Mouse (Mus musculus) midbrain, embryonic 16.5 days (tissue): ENCODE measurements around the gene Sertad1. TPM values are rescaled to one million over a fixed set of nuclear protein-coding genes. Genes with fewer than 3 reads are reported as not detected.

Experiments used
- ATAC-seq: fragments of 200-750 bp; cut with Nextera tagmentation; 2 replicates; pipeline ENCODE4 v1.8.0; 2017; ENCODE audit warnings: moderate TSS enrichment
- H3K27ac ChIP-seq: fragments of 300-500 bp; sonication (generic); 2 replicates; pipeline ENCODE4 v1.5.1; 2014; ENCODE audit warnings: mild to moderate bottlenecking, low read length, mixed read lengths
- H3K27me3 ChIP-seq: fragments of 300-500 bp; sonication (generic); 2 replicates; pipeline ENCODE4 v1.6.1; 2014; ENCODE audit warnings: low read depth, low read length, mixed read lengths; ENCODE audit not compliant: control insufficient read depth, insufficient read depth
- H3K36me3 ChIP-seq: fragments of 300-500 bp; sonication (generic); 2 replicates; pipeline ENCODE4 v1.6.1; 2014; ENCODE audit warnings: mild to moderate bottlenecking, low read length, moderate library complexity, mixed read lengths; ENCODE audit not compliant: control insufficient read depth, insufficient read depth
- H3K4me1 ChIP-seq: fragments of 300-500 bp; sonication (generic); 2 replicates; pipeline ENCODE4 v1.6.1; 2014; ENCODE audit warnings: mild to moderate bottlenecking, low read length, mixed read lengths; ENCODE audit not compliant: control insufficient read depth, insufficient read depth
- H3K4me2 ChIP-seq: fragments of 300-500 bp; sonication (generic); 2 replicates; pipeline ENCODE4 v1.6.1; 2014; ENCODE audit warnings: mild to moderate bottlenecking, low read length, mixed read lengths
- H3K4me3 ChIP-seq: fragments of 300-500 bp; sonication (generic); 2 replicates; pipeline ENCODE4 v1.5.1; 2014; ENCODE audit warnings: low read depth, mild to moderate bottlenecking, low read length, moderate library complexity, mixed read lengths
- H3K9ac ChIP-seq: fragments of 300-500 bp; sonication (generic); 2 replicates; pipeline ENCODE4 v1.6.1; 2014; ENCODE audit warnings: low read depth, low read length, mixed read lengths
- H3K9me3 ChIP-seq: fragments of 300-500 bp; sonication (generic); replicated peaks from 2 replicates; pipeline ENCODE4 v1.6.1; 2014; ENCODE audit warnings: mild to moderate bottlenecking, low read length, mixed read lengths; ENCODE audit not compliant: control insufficient read depth, poor library complexity, severe bottlenecking
- WGBS: fragments of 180-500 bp; shearing (Covaris S2); extraction: QIAGEN DNeasy Blood & Tissue Kit; methylation state at CpG from one replicate; pipeline ENCODE4 v1.1.7; 2014; 5-methylcytosine and 5-hydroxymethylcytosine counted together
- polyA plus RNA-seq: library from polyadenylated mRNA; unstranded; fragments of >200 nt; fragmentation: Nextera tagmentation; extraction: Ambion mirVana; gene quantifications from 2 replicates; pipeline ENCODE4 v1.2.1, GENCODE M21; 2015

The Sertad1 gene
- polyA plus RNA-seq, 1 experiment from 2014 or later, result 9.2 TPM

DNA sequence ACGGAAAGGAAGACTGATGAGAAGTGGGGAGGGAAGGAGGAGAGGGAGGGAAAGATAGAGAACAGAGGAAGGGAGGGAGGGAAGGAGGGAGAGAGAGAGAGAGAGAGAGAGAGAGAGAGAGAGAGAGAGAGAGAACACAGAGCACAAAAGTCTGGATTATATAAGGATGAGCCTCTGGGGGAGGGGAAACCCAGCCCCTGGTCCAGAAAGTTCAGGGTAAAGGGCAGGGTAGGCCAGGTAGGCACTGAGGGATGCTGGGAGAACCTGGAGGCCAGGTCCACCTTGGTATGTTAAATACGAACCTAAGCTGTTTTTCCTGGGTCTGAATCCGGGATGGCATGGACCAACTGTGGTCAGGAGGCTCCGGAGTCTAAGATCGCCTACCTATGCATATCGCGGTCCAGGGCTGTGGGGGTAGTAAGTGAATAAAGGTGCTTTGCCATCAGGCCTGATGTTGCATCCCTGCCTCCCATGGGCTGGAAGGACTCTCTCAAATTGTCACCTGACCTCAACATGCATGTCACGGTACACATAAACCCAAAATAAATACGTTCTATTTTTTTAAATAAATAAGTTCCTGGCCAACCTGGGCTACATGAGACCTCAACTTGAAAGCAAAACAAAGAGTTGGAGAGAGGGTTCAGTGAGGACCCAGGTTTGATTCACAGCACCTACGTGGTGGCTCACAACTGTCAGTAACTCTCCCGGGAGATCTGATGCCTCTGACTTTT is 15.2 kb upstream of the Sertad1 start:
- Histone ChIP-seq H3K4me1 (peaks cover 6% of the 10 kb centered on the region; the same call in 1 of the 2 replicates), H3K27ac (no peak overlapping the region), H3K9ac (no peak overlapping the region), H3K9me3 (no peaks in the 10 kb centered on the region), H3K27me3 (no peaks in the 10 kb centered on the region), H3K4me3 (no peak overlapping the region), H3K36me3 (no peaks in the 10 kb centered on the region), H3K4me2 (no peak overlapping the region)
- 94% methylated on average over 11 of the region's 11 CpGs for WGBS
- ATAC-seq, result no peak

DNA sequence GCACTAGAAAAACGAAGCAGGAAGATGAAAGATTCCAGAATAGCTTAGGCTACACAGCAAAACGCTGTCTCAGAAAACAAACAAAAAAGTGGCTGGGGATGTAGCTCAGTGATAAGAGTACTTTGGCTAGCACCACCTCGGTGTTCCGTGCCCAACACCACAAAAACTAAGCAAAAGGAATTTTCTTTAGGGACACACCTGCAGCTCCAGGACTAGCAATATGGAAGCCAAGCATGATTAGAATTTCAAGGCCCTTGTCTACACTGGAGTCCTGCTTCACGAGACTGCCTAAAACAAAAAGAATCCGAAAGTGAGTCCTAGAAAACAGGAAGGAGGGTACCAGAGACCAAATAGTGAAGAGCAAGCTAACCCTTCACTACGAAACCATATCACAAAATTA is 14.1 kb upstream of the Sertad1 start:
- Histone ChIP-seq H3K9ac (no peak overlapping the region), H3K36me3 (no peaks in the 10 kb centered on the region), H3K4me3 (no peak overlapping the region), H3K4me2 (peak overlapping the region; percentile 80), H3K9me3 (no peaks in the 10 kb centered on the region), H3K27me3 (no peaks in the 10 kb centered on the region), H3K27ac (peak overlapping the region; percentile 29; the same call in 1 of the 2 replicates), H3K4me1 (peaks cover 6% of the 10 kb centered on the region; the same call in 1 of the 2 replicates)
- 45% methylated on average over 7 of the region's 7 CpGs for WGBS
- no peak for ATAC-seq

DNA sequence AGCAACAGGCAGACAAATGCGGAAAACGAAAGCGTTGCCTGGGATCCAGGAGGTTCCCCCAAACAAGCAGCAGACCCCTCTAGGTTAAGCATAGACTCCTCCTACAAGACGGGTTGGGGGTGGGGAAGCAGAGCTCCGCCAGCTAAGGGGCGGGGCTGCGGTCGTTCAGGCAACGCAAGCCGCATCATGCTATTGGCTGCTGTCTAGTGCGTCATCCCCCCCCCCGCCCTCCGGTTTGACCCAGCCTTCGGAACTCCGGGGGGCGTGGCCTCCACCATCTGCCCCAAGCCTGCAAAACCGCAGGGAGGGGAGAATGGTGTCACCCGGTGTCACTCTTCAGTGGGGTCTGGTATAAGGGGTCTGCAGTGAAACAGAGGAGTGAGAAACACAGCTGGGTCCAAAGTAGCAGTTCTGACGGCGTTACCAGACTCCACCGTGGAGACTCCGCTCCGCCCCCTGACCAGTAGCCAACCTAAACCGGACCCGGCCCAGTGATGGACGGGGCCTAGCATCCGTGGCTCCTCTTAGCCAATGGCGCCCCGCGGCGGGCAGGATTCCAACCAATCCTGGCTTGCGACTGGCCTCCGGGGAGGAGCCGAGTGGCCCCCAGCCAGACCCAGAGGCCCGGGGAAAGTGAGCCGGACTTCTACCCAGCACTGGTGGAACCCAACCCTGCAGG is 13.4 kb upstream of the Sertad1 start, which contains the start of gene Sertad3:
TSS of gene Sertad3 (plus strand) at position 613 of the 679 bp plus-strand sequence.
- peak; percentile 93 for ATAC-seq
- Histone ChIP-seq H3K9me3 (no peaks in the 10 kb centered on the region), H3K27ac (peak within 1 kb of the TSS; percentile 66), H3K4me2 (peak within 1 kb of the TSS; percentile 80), H3K4me1 (peaks cover 6% of the 10 kb centered on the region; the same call in 1 of the 2 replicates), H3K36me3 (no peaks in the 10 kb centered on the region), H3K9ac (peak within 1 kb of the TSS; percentile 56), H3K27me3 (no peaks in the 10 kb centered on the region), H3K4me3 (peak within 1 kb of the TSS; percentile 64)
- WGBS, result under 1% methylated on average over 36 of the region's 36 CpGs

DNA sequence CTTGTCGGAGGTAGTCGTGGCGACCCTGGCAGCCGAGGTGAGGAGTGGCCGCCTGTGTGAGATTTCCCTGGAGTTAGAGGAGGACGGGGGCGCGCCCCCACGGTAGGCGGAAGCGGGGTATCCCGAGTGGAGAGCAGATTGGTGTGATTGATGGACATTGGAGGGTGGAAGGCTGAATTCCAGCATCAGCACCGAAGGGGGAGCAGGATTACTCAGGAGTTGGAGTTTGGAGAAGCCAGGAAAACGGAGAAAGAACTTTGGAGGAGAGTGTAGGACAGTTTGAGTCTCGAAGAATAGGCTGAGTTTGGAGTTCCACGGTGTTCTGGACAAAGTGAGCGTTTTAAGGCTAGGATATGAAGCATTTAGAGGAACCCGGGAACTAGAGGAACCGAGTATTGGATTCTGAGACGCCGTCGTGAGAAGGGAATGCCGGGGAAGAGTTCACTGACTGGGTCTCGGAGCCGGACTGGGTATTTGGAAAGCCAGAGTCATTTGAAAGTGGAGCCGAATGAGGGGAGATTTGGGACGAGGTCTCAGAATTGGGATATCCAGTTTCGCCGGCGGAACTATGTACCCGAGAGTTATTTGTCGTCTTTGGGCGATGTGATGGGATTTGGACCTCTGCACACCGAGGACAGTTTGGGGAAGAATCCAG is 12.7 kb upstream of the Sertad1 start:
- H3K4me3 ChIP-seq, result peak overlapping the region; percentile 64
- H3K36me3 ChIP-seq, result no peaks in the 10 kb centered on the region
- ATAC-seq, result peak; percentile 1
- under 1% methylated on average over 34 of the region's 34 CpGs for WGBS
- peaks cover 6% of the 10 kb centered on the region; the same call in 1 of the 2 replicates for H3K4me1 ChIP-seq
- no peaks in the 10 kb centered on the region for H3K9me3 ChIP-seq
- H3K4me2 ChIP-seq, result peak overlapping the region; percentile 80
- H3K27me3 ChIP-seq, result no peaks in the 10 kb centered on the region
- H3K9ac ChIP-seq, result peak overlapping the region; percentile 56
- H3K27ac ChIP-seq, result peak overlapping the region; percentile 66

DNA sequence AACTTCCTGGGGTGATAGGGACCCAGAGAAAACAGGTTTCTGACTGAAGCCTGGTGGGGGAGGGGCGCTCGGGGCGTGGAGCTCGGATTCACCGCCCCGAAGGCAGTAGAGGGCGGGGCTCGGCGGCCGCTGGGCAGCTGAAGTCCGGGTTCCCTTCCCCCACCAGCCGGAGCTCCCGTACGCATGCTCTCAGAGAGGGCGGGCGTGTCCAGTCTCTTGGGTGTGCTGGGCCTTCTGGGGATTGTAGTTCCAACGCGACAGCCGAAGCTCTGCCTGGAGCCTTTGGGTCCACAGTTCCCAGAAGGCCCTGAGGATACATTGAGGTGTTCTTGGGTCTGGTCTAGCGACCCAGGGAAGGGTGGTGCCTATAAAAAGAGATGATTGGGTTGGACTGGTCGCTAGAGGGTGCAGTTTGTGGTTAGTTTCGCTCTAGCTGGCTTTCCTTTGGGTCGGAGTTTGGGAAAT is 12.2 kb upstream of the Sertad1 start:
- Histone ChIP-seq H3K4me2 (peak overlapping the region; percentile 80), H3K4me3 (peak overlapping the region; percentile 64), H3K36me3 (no peaks in the 10 kb centered on the region), H3K4me1 (peaks cover 6% of the 10 kb centered on the region; the same call in 1 of the 2 replicates), H3K27me3 (no peaks in the 10 kb centered on the region), H3K9ac (peak overlapping the region; percentile 56), H3K9me3 (no peaks in the 10 kb centered on the region), H3K27ac (peak overlapping the region; percentile 66)
- 0% methylated on average over 23 of the region's 23 CpGs for WGBS
- peak; percentile 93 for ATAC-seq

DNA sequence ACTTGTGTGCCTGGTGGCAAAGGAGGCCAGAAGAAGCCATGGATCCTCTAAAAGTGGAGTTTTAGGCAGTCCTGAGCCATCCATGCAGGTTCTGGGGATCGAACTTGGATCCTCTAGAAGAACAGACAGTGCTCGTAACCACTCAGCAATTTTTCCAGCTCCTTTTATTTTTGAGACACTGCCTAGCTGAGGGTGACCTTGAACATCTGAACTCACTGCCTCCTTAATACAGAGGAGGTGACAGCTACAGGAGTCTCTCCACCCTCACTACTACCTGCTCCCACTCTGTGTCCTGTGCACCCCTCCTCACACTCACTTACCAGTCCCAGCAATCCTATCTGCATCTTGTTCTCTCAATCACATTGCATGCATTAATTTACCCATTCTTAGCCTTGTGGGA is 11.1 kb upstream of the Sertad1 start:
- Histone ChIP-seq H3K36me3 (no peaks in the 10 kb centered on the region), H3K9me3 (no peaks in the 10 kb centered on the region), H3K27ac (no peak overlapping the region), H3K4me1 (peaks cover 6% of the 10 kb centered on the region; the same call in 1 of the 2 replicates), H3K9ac (no peak overlapping the region), H3K4me2 (no peak overlapping the region), H3K27me3 (no peaks in the 10 kb centered on the region), H3K4me3 (no peak overlapping the region)
- no peak for ATAC-seq
- 98% methylated on average over 2 of the region's 2 CpGs for WGBS

DNA sequence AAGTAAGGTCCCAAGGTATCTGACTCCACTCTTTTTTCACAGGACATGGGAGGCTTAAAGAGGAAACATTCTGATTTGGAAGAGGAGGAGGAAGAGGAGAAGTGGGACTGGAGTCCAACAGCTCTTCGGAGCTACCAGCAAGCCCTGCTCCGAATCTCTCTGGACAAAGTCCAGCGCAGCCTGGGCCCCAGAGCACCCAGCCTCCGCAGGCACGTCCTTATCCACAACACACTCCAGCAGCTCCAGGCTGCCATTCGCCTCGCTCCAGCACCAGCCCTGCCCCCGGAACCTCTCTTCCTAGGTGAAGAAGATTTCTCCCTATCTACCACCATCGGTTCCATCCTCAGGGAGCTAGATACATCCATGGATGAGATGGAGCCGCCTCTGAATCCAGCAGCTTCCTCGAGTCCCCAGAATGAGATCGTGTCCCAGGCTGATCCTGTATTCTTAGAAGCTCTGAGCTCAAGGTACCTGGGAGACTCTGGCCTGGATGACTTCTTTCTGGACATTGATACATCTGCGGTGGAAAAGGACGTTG is 10.5 kb upstream of the Sertad1 start:
- Histone ChIP-seq H3K4me2 (no peak overlapping the region), H3K4me1 (peaks cover 6% of the 10 kb centered on the region; the same call in 1 of the 2 replicates), H3K9ac (no peak overlapping the region), H3K27me3 (no peaks in the 10 kb centered on the region), H3K36me3 (no peaks in the 10 kb centered on the region), H3K27ac (no peak overlapping the region), H3K4me3 (no peak overlapping the region), H3K9me3 (no peaks in the 10 kb centered on the region)
- 96% methylated on average over 14 of the region's 14 CpGs for WGBS
- ATAC-seq, result no peak

DNA sequence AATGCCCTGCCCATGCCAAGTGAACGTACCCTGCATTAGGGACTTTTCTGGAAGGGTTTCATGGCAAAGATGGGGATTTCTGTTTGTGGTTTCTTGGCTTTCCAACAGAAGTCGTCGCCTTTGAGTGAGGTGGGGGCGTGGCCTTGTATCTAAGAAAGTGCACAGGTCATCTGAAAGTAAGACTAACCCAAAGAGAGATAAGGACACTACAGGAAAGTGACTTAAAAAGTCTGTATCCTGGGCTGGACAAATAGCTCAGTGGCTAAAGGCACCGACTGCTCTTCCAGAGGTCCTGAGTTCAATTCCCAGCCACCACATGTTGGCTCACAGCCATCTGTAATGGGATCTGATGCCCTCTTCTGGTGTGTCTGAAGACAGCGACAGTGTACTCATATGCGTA is 8.1 kb upstream of the Sertad1 start:
- ATAC-seq, result no peak
- no peaks in the 10 kb centered on the region for H3K9me3 ChIP-seq
- no peak overlapping the region for H3K9ac ChIP-seq
- no peaks in the 10 kb centered on the region for H3K36me3 ChIP-seq
- no peaks in the 10 kb centered on the region for H3K27me3 ChIP-seq
- no peak overlapping the region for H3K27ac ChIP-seq
- no peak overlapping the region for H3K4me3 ChIP-seq
- H3K4me1 ChIP-seq, result peaks cover 9% of the 10 kb centered on the region
- H3K4me2 ChIP-seq, result no peak overlapping the region
- 85% methylated on average over 7 of the region's 7 CpGs for WGBS
